In genomic region chr16:10347551-10347950, GRCm38 (mm10) we compare ENCODE assay signal across 8 mouse cellular contexts. TPM values are rescaled to one million over a fixed set of nuclear protein-coding genes. Genes with fewer than 3 reads are reported as not detected.
DNase-seq lines count a peak whose midpoint lies in the region.
"Had no signal": no experiment of that assay in that cellular context is flagged by ENCODE, and none has a peak within 500 bp of the region (broad histone marks: within the 10 kb centered on the region; RNA-seq: fewer than 3 reads in every experiment).

No protein-coding gene starts in this region.

- DNase-seq in kidney, adult 11 months: peak; percentile 5
- DNase-seq in kidney, adult 9 months: no peak
- DNase-seq in adrenal gland, postnatal 10 days: peak; percentile 70
- peak; percentile 64 for DNase-seq in fat pad, adult 2 months (ENCODE audit: extremely low read depth, low read depth, low spot score)
- peak; percentile 54 for DNase-seq in lung, postnatal 14 days
- DNase-seq in natural killer cell, adult 2 months (ENCODE audit: low spot score in 2 of 2): no peak
- no peak for DNase-seq in layer of hippocampus, adult 8-10 months (ENCODE audit: low spot score in 2 of 2)
- DNase-seq: cerebellum, adult 2 months had no signal

RNA-seq across cellular contexts. Expression of gene Emp2, which starts 33.8 kb away (rescaled TPM):
- 10 to 100 TPM in 1 of 2 experiments, 1 to 10 TPM in 1; 9.8 to 11.6 TPM for total RNA-seq in adrenal gland, postnatal 10 days (2021)
- total RNA-seq in layer of hippocampus, adult 8-10 months (2022): 10 to 100 TPM; 13.1 to 15.5 (median 14.5) TPM

RNA-seq across cellular contexts. Expression of gene Tekt5, which starts 47.7 kb away (rescaled TPM):
- total RNA-seq in adrenal gland, postnatal 10 days (2021): under 1 TPM in 1 of 2 experiments, not detected in 1; 0.15 TPM
- total RNA-seq in layer of hippocampus, adult 8-10 months (2022): 1 to 10 TPM; 8.2 to 9.5 (median 9.1) TPM

Comparison
In these comparisons a context has a peak if more than half of its experiments do, and no peak if none do; other contexts are left out.
1. DNase-seq: peak in kidney, adult 11 months (single experiment), adrenal gland, postnatal 10 days (single experiment), fat pad, adult 2 months (single experiment) and lung, postnatal 14 days (single experiment); none in kidney, adult 9 months (single experiment), natural killer cell, adult 2 months (0 of 2) and layer of hippocampus, adult 8-10 months (0 of 2).
2. RNA of gene Tekt5, which starts 47.7 kb away (total RNA-seq): 8.2 to 9.5 TPM in layer of hippocampus, adult 8-10 months; 0.15 TPM in adrenal gland, postnatal 10 days; every median in the first group is over 4 times any median in the second.